Mouse (Mus musculus): ENCODE results near the gene Cst6. TPM values are rescaled to one million over a fixed set of nuclear protein-coding genes. Genes with fewer than 3 reads are reported as not detected.

Gene Cst6
- total RNA-seq, 2 experiments from 2014 or later, result 1.4 to 2.4 TPM

- DNase-seq, result no peak
Observed at GRCm38 (mm10) chr19:5348526-5349501, 560 bp downstream of the Cst6 start.

- DNase-seq, result no peak
Observed at GRCm38 (mm10) chr19:5348064-5348463, 1.3 kb downstream of the Cst6 start.

- DNase-seq, result no peak
Observed at GRCm38 (mm10) chr19:5345297-5346131, 3.9 kb downstream of the Cst6 start.

- DNase-seq, result no peak
Observed at GRCm38 (mm10) chr19:5341360-5341759, 8.0 kb downstream of the Cst6 start.

GRCm38 (mm10) chr19:5337975-5338374 lies 11.4 kb downstream of the Cst6 start:
- peak; percentile 88 for DNase-seq

- no peak for DNase-seq
Observed at GRCm38 (mm10) chr19:5335441-5335840, 13.9 kb downstream of the Cst6 start, which contains the start of gene Catsper1. Gene Catsper1, plus strand, starts transcription at chr19:5335741.

GRCm38 (mm10) chr19:5334741-5335140 lies 14.6 kb downstream of the Cst6 start:
- DNase-seq, result no peak

- DNase-seq, result no peak
Observed at GRCm38 (mm10) chr19:5327970-5328369, 21.4 kb downstream of the Cst6 start.

DNA sequence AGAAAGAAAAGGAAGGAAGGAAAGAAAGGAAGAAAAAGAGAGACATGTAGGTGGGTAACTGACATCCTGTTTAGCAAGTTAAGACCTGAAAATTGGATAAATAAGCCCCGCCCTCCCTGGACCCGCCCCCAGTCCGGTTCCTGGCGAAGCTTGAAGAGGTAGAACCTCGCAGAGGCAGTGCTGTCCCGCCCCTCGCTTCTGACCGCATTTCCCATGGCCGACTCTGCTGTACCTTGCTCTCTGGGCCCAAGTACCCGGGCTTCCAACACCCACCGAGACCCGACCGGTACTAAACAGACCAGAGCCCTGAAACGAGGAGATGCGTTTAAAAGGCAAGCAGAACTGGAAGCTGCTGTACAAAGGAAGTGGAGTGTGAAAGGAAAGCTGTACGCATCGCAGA lies 25.6 kb downstream of the Cst6 start:
- DNase-seq, result no peak

- no peak for DNase-seq
Observed at GRCm38 (mm10) chr19:5313189-5313588, 36.2 kb downstream of the Cst6 start.

DNA sequence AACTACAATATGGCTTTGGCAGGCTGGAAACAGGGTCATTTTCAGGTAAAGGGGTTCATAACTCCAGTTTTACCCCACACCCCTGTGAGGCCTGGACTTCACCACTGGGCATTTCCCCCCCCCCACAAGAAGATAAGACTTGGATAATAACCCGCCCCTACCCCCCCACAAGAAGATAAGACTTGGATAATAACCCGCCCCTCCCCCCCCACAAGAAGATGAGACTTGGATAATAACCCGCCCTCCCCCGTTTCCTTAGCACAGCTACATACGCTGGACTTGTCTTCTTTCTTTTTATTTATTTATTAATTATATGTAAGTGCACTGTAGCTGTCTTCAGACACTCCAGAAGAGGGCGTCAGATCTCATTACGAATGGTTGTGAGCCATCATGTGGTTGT lies 40.3 kb downstream of the Cst6 start:
- no peak for DNase-seq

DNA sequence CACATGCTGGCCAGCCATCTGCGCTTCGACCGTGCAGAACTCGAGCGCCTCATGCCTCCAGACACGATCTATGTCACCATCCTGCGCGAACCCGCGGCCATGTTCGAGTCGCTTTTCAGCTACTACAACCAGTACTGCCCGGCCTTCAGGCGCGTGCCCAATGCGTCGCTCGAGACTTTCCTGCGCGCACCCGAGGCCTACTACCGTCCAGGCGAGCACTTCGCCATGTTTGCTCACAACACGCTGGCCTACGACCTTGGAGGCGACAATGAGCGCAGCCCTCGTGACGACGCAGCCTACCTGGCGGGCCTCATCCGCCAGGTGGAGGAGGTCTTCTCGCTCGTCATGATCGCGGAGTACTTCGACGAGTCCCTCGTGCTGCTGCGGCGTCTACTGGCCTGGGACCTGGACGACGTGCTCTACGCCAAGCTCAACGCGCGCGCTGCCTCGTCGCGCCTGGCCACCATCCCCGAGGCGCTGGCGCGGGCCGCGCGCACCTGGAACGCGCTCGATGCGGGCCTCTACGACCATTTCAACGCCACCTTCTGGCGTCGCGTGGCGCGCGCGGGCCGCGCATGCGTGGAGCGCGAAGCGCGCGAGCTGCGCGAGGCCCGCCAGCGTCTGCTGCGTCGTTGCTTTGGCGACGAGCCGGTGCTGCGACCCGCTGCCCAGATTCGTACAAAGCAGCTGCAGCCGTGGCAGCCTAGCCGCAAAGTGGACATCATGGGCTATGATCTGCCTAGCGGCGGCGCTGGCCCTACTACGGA lies 42.2 kb downstream of the Cst6 start:
- DNase-seq, result no peak

DNA sequence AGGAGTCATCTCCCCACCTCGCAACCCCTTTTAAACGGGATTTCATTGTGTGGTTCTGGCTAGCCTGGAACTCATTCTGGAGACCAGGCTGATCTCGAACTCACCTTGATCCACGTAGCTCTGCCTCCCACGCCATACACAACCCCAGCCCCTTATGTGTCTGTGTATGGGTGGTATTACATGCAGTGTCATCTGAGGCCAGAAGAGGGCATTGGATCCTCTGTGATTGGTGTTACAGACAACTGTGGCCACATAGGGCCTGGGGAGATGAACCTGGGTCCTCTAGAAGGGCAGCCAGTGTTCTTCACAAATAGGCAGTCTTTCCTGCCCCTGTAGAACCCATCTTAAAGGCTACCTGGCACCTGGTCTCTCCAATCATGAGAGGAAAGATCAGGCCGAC lies 43.1 kb downstream of the Cst6 start:
- no peak for DNase-seq

DNA sequence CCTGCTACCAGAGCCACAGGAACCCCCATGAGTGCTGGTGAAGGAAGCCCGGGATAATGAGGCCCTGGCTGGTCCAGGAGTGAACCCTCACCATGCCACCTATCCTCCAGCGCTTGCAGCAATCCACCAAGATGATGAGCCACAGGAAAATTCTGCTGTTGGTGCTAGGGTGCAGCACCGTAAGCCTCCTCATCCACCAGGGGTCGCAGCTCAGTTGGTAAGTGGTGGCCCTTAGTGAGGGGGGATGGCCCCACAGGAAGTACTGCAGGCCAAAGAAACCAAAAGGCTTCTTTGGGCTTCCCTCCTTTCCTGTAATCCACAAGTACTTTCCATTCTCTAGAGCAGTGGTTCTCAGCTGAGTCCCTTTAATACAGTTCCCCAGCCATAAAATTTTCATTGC lies 46.9 kb downstream of the Cst6 start:
- DNase-seq, result peak; percentile 68

DNA sequence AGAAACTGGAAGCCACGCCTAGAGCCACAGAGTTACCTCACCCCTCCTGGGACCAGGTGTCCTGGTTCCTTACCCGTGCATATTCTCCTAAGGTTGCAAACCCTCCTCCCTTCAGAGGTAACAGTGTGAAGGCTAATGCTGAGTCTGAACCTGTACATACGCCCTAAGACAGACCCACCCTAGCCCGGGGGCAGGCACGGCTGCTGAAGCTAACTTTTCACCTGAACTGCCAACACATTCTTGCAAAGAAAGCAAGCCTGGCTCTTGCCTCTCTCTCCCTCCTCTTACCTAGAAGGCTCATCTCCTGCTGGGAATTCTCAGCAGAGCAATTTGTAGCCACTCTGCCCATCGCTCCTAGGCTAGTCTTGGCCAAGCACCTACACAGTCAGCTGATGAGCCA lies 48.8 kb downstream of the Cst6 start:
- no peak for DNase-seq

DNA sequence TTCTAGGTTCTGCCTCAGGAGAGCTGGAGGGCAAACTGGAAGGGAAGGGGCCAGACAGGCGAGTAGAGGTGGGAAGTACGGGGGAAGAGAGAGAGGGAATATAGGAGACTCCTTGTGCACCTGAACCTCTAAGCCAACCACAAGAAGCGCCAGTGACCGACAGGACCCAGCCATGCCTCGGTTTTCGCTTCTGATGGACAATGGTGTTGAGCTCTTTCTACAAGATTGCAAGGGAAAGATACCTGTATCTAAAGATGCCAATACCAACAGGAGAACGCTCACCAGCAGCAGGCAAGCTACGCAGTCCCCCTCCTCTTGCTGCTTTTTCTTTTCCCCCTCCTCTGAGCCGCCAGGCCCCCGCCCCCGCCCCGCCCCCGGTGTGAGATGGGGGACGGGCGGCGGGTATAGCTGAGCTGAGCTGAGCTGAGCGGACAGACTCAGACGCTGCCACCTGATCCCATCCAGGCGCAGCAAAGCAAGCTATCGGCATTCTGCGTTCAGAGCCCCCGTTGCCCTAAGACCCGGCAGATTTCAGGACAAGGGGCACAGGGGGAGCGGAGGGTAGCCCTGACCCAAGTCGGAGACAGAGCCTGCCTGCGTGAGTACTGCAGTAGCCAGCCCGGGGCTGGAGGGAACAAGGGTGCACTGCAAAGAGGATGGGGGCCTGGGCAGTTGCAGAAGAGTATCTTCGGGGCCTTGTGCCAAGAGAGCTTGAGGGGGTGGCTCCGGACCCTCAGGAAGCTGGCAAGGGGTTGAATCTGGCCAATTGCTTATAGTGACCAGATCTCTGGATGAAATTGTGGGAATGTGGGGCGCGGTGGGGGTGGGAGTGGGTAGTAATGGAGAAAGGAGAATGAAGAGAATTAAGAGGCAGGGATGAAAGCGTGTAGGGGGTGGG lies 51.2 kb downstream of the Cst6 start, which contains the start of gene Gal3st3:
Gene Gal3st3, plus strand, starts transcription at position 429 of the 898 bp plus-strand sequence.
- no peak for DNase-seq

DNA sequence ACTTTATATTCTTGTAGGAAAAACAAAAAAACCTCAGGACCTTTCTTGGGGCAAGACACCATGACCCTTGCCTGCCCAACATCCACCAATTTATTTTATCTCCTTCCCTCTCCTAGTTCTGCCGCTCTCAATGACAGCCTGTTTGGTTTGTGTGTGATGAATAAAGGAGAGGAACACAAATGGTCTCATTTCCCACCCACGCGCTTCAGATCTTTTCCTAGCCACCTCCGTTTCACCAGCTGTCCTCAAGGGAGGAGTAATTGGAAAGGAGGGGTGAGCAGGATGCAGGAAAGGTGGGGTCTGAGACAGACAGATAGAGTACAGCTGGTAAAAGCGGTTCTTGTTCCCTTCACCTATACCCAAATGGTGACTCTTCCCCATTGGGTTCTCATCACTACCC lies 52.7 kb downstream of the Cst6 start:
- DNase-seq, result no peak

DNA sequence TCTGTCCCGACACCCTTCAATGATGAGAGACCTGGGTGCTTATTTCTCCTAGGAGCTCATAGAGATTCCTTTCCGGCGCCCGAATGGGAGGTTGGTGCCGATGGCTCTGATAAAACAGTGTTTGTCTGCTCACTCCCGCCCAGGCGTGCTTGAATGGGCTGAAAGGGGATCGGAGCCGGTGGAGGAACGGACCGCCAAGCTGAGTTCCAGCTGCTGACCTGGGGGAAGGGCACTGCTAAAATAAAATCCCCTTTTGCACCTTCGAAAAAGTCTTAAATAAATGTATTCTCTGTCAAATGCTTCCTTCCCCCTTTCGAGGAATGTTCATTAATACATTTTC lies 53.7 kb downstream of the Cst6 start:
- no peak for DNase-seq

- peak; percentile 99 for DNase-seq
Observed at GRCm38 (mm10) chr19:5294972-5295735, 54.2 kb downstream of the Cst6 start, which contains the start of gene Sf3b2. Gene Sf3b2, minus strand, starts transcription at chr19:5295455.
